Mouse (Mus musculus) MN1 (cell line): ENCODE results near the gene Kdm3a.

ENCODE experiments used
- DNase-seq: peaks from one replicate; pipeline ENCODE4 v3.0.0-alpha.2; 2016; ENCODE audit warnings: low spot score

The Kdm3a gene

GRCm38 (mm10) chr6:71632829-71633662 is at the start of gene Kdm3a:
Gene Kdm3a (minus strand): TSS chr6:71632990.
- DNase-seq = peak; percentile 99

- DNase-seq = no peak
Measured at GRCm38 (mm10) chr6:71678891-71679290, 46.1 kb upstream of the Kdm3a start.

- DNase-seq = no peak
Measured at GRCm38 (mm10) chr6:71673166-71673565, 40.4 kb upstream of the Kdm3a start.

GRCm38 (mm10) chr6:71664511-71664910 is 31.7 kb upstream of the Kdm3a start:
- DNase-seq = no peak

- DNase-seq = peak; percentile 52
Measured at GRCm38 (mm10) chr6:71658290-71658689, 25.5 kb upstream of the Kdm3a start.

- DNase-seq = no peak
Measured at GRCm38 (mm10) chr6:71655835-71656234, 23.0 kb upstream of the Kdm3a start.

- no peak for DNase-seq
Measured at GRCm38 (mm10) chr6:71651868-71652267, 19.1 kb upstream of the Kdm3a start.

- DNase-seq = no peak
Measured at GRCm38 (mm10) chr6:71632486-71632828, 333 bp downstream of the Kdm3a start.

GRCm38 (mm10) chr6:71631706-71632461 is 906 bp downstream of the Kdm3a start:
- DNase-seq = peak; percentile 24

GRCm38 (mm10) chr6:71631196-71631595 is 1.6 kb downstream of the Kdm3a start:
- DNase-seq = no peak

- DNase-seq = no peak
Measured at GRCm38 (mm10) chr6:71627325-71627724, 5.5 kb downstream of the Kdm3a start.

- DNase-seq = no peak
Measured at GRCm38 (mm10) chr6:71625984-71626383, 6.8 kb downstream of the Kdm3a start.

GRCm38 (mm10) chr6:71624723-71625122 is 8.1 kb downstream of the Kdm3a start:
- no peak for DNase-seq

- DNase-seq = no peak
Measured at GRCm38 (mm10) chr6:71621981-71622380, 10.8 kb downstream of the Kdm3a start.

GRCm38 (mm10) chr6:71621551-71621950 is 11.2 kb downstream of the Kdm3a start:
- DNase-seq = no peak

- DNase-seq = no peak
Measured at GRCm38 (mm10) chr6:71616959-71617358, 15.8 kb downstream of the Kdm3a start.

- DNase-seq = no peak
Measured at GRCm38 (mm10) chr6:71613225-71613624, 19.6 kb downstream of the Kdm3a start.

GRCm38 (mm10) chr6:71609968-71610367 is 22.8 kb downstream of the Kdm3a start:
- DNase-seq = no peak

- DNase-seq = no peak
Measured at GRCm38 (mm10) chr6:71608994-71609393, 23.8 kb downstream of the Kdm3a start.

- DNase-seq = no peak
Measured at GRCm38 (mm10) chr6:71607756-71608155, 25.0 kb downstream of the Kdm3a start.

GRCm38 (mm10) chr6:71590154-71590553 is 42.6 kb downstream of the Kdm3a start:
- no peak for DNase-seq

GRCm38 (mm10) chr6:71589401-71589800 is 43.4 kb downstream of the Kdm3a start:
- DNase-seq = no peak

GRCm38 (mm10) chr6:71583198-71583597 is 49.6 kb downstream of the Kdm3a start:
- DNase-seq = no peak
